Mouse (Mus musculus) limb, embryonic 15.5 days (tissue): ENCODE measurements around the gene Vash1. TPM values are rescaled to one million over a fixed set of nuclear protein-coding genes. Genes with fewer than 3 reads are reported as not detected.
A peak's percentile ranks its signal among the peaks of the same experiment; 100 is the strongest.

Experiments used
- ATAC-seq: fragments of 200-750 bp; cut with Nextera tagmentation; 2 replicates; pipeline ENCODE4 v1.8.0; 2017; ENCODE audit warnings: low read depth, moderate TSS enrichment; ENCODE audit not compliant: insufficient number of reproducible peaks, low FRiP score, low TSS enrichment
- H3K27ac ChIP-seq: fragments of 300-500 bp; sonication (generic); 2 replicates; pipeline ENCODE4 v1.5.1; 2015; ENCODE audit warnings: moderate library complexity, mild to moderate bottlenecking, inconsistent platforms
- H3K27me3 ChIP-seq: fragments of 300-500 bp; sonication (generic); 2 replicates; pipeline ENCODE4 v1.6.1; 2015; ENCODE audit warnings: inconsistent platforms
- H3K36me3 ChIP-seq: fragments of 300-500 bp; sonication (generic); 2 replicates; pipeline ENCODE4 v1.6.1; 2015; ENCODE audit warnings: inconsistent platforms
- H3K4me1 ChIP-seq: fragments of 300-500 bp; sonication (generic); 2 replicates; pipeline ENCODE4 v1.6.1; 2015; ENCODE audit warnings: inconsistent platforms
- H3K4me2 ChIP-seq: fragments of 300-500 bp; sonication (generic); 2 replicates; pipeline ENCODE4 v1.6.1; 2015; ENCODE audit warnings: mild to moderate bottlenecking, inconsistent platforms
- H3K4me3 ChIP-seq: fragments of 300-500 bp; sonication (generic); 2 replicates; pipeline ENCODE4 v1.5.1; 2015; ENCODE audit warnings: mild to moderate bottlenecking, inconsistent platforms
- H3K9ac ChIP-seq: fragments of 300-500 bp; sonication (generic); 2 replicates; pipeline ENCODE4 v1.6.1; 2015; ENCODE audit warnings: inconsistent platforms
- H3K9me3 ChIP-seq: fragments of 300-500 bp; sonication (generic); 2 replicates; pipeline ENCODE4 v1.6.1; 2016; ENCODE audit warnings: inconsistent platforms
- WGBS: fragments of 180-500 bp; shearing (Covaris S2); methylation state at CpG from one replicate; pipeline ENCODE4 v1.1.7; 2015; 5-methylcytosine and 5-hydroxymethylcytosine counted together
- polyA plus RNA-seq: library from polyadenylated mRNA; unstranded; fragments of >200 nt; fragmentation: Nextera tagmentation; extraction: Ambion mirVana; gene quantifications from 2 replicates; pipeline ENCODE4 v1.2.1, GENCODE M21; 2015

The Vash1 gene
- polyA plus RNA-seq, 1 experiment from 2014 or later: 14.1 TPM

GRCm38 (mm10) chr12:86726120-86726640, 47.7 kb downstream of the Vash1 start, which contains the start of gene Angel1:
Gene Angel1 (minus strand): TSS chr12:86726460.
- Histone ChIP-seq H3K27ac (peak within 1 kb of the TSS; percentile 68), H3K27me3 (no peaks in the 10 kb centered on the region), H3K9me3 (no peaks in the 10 kb centered on the region), H3K4me2 (peak within 1 kb of the TSS; percentile 96), H3K4me3 (peak within 1 kb of the TSS; percentile 84), H3K36me3 (no peaks in the 10 kb centered on the region), H3K9ac (peak within 1 kb of the TSS; percentile 65), H3K4me1 (peaks cover 4% of the 10 kb centered on the region)
- ATAC-seq: peak; percentile 97
- WGBS: 0% methylated on average over 44 of the region's 44 CpGs

DNA sequence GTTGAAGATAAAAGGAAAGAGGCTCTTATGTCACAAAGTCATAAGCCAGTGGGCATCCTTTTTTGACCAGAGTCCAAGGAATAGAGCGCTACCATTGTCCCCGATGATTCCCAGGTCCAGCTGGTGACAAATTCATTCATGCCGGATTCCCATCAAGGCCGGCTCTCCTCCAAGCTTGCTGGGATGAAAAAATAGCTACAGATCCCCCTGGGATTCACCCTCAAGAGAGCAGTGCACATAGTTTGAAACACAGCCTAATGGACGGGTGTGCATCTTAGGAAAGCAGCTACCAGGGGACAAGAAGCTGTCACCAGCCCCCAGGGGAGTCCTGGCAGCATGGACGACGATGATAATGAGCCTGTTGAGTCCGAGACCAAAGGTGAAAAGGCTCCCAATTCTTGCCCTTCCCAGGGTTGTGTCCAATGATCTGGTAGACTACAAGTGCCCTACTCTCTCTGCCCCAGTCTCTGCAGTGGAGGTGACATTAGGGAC, 55.9 kb downstream of the Vash1 start, which contains the start of gene Lrrc74a:
TSS of gene Lrrc74a (plus strand) at position 51 of the 492 bp plus-strand sequence.
- H3K9ac ChIP-seq: no peak within 1 kb of the TSS
- no peaks in the 10 kb centered on the region for H3K9me3 ChIP-seq
- no peak for ATAC-seq
- WGBS: 80% methylated on average over 8 of the region's 8 CpGs
- H3K27ac ChIP-seq: no peak within 1 kb of the TSS
- no peaks in the 10 kb centered on the region for H3K4me1 ChIP-seq
- no peak within 1 kb of the TSS for H3K4me2 ChIP-seq
- H3K4me3 ChIP-seq: no peak within 1 kb of the TSS
- no peaks in the 10 kb centered on the region for H3K27me3 ChIP-seq
- no peaks in the 10 kb centered on the region for H3K36me3 ChIP-seq

Other genes with a start within 250 kb of the Vash1 start
- 9.6 and 10.3 TPM in 2 replicates for gene Angel1, start 47.8 kb downstream of the Vash1 start, polyA plus RNA-seq
- not detected in 2 replicates for gene Lrrc74a, start 55.7 kb downstream of the Vash1 start, polyA plus RNA-seq
- gene Irf2bpl, start 206.1 kb downstream of the Vash1 start, polyA plus RNA-seq: 36.0 and 38.5 TPM in 2 replicates